Mouse (Mus musculus): ENCODE data around the gene Plekhj1.

- TF ChIP-seq POLR2A (IDR thresholded peaks at IDR 0.05; ENCODE audit: low read depth, low read length) (no peak), CTCF (IDR thresholded peaks at IDR 0.05; ENCODE audit: extremely low read depth, insufficient read length, insufficient replicate concordance, low read depth, low read length) (no peak)
These were observed 42.3 kb downstream of the Plekhj1 start for GRCm38 (mm10) chr10:80756099-80756498.
